Mouse (Mus musculus): ENCODE data around the gene Stxbp5. TPM values are rescaled to one million over a fixed set of nuclear protein-coding genes. Genes with fewer than 3 reads are reported as not detected.
A peak's percentile ranks its signal among the peaks of the same experiment; 100 is the strongest.

Stxbp5 gene
- polyA plus RNA-seq, 1 experiment = 9.0 TPM

- Histone ChIP-seq H3K4me1 (ENCODE audit: control insufficient read depth, insufficient read depth, insufficient read length) (no peaks in the 10 kb centered on the region), H3K36me3 (ENCODE audit: control insufficient read depth, insufficient read depth, low read length) (peaks cover 2% of the 10 kb centered on the region; the same call in 1 of the 2 replicates), H3K27ac (ENCODE audit: insufficient read depth, low read length) (no peak overlapping the region), H3K4me3 (ENCODE audit: extremely low read depth, insufficient read depth, insufficient read length) (no peak overlapping the region), H3K27me3 (ENCODE audit: control insufficient read depth, insufficient read depth, low read length) (no peaks in the 10 kb centered on the region)
- 94% methylated on average over 3 of the region's 3 CpGs for WGBS
- no peak for DNase-seq (ENCODE audit: low read depth in 1 of 2, low spot score in 2 of 2)
- no peak for TF ChIP-seq POLR2A (IDR thresholded peaks at IDR 0.05; ENCODE audit: low read depth, low read length)
- TF ChIP-seq CTCF (IDR thresholded peaks at IDR 0.05; ENCODE audit: extremely low read depth, insufficient read depth, insufficient read length, insufficient replicate concordance) = no peak
Observed at GRCm38 (mm10) chr10:9829744-9830143, 71.1 kb downstream of the Stxbp5 start.

- no peaks in the 10 kb centered on the region for H3K4me1 ChIP-seq (ENCODE audit: control insufficient read depth, insufficient read depth, insufficient read length)
- peaks cover 2% of the 10 kb centered on the region; the same call in 1 of the 2 replicates for H3K36me3 ChIP-seq (ENCODE audit: control insufficient read depth, insufficient read depth, low read length)
- WGBS = 90% methylated on average over 6 of the region's 6 CpGs
- no peak for DNase-seq (ENCODE audit: low read depth in 1 of 2, low spot score in 2 of 2)
- H3K4me3 ChIP-seq (ENCODE audit: extremely low read depth, insufficient read depth, insufficient read length) = no peak overlapping the region
- H3K27ac ChIP-seq (ENCODE audit: insufficient read depth, low read length) = no peak overlapping the region
- H3K27me3 ChIP-seq (ENCODE audit: control insufficient read depth, insufficient read depth, low read length) = no peaks in the 10 kb centered on the region
- TF ChIP-seq POLR2A (IDR thresholded peaks at IDR 0.05; ENCODE audit: low read depth, low read length) (no peak), CTCF (IDR thresholded peaks at IDR 0.05; ENCODE audit: extremely low read depth, insufficient read depth, insufficient read length, insufficient replicate concordance) (peak; percentile 14; the same call in 1 of the 2 replicates)
Observed at GRCm38 (mm10) chr10:9821299-9821698, 79.6 kb downstream of the Stxbp5 start.

GRCm38 (mm10) chr10:9818574-9818973 is 82.3 kb downstream of the Stxbp5 start:
- Histone ChIP-seq H3K27ac (ENCODE audit: insufficient read depth, low read length) (no peak overlapping the region), H3K4me3 (ENCODE audit: extremely low read depth, insufficient read depth, insufficient read length) (no peak overlapping the region), H3K4me1 (ENCODE audit: control insufficient read depth, insufficient read depth, insufficient read length) (no peaks in the 10 kb centered on the region), H3K36me3 (ENCODE audit: control insufficient read depth, insufficient read depth, low read length) (peaks cover 2% of the 10 kb centered on the region; the same call in 1 of the 2 replicates), H3K27me3 (ENCODE audit: control insufficient read depth, insufficient read depth, low read length) (no peaks in the 10 kb centered on the region)
- TF ChIP-seq CTCF (IDR thresholded peaks at IDR 0.05; ENCODE audit: extremely low read depth, insufficient read depth, insufficient read length, insufficient replicate concordance) (no peak), POLR2A (IDR thresholded peaks at IDR 0.05; ENCODE audit: low read depth, low read length) (no peak)
- WGBS = 94% methylated on average over 7 of the region's 7 CpGs
- DNase-seq (ENCODE audit: low read depth in 1 of 2, low spot score in 2 of 2) = no peak

GRCm38 (mm10) chr10:9813926-9814325 is 87.0 kb downstream of the Stxbp5 start:
- Histone ChIP-seq H3K4me1 (ENCODE audit: control insufficient read depth, insufficient read depth, insufficient read length) (no peaks in the 10 kb centered on the region), H3K27ac (ENCODE audit: insufficient read depth, low read length) (no peak overlapping the region), H3K4me3 (ENCODE audit: extremely low read depth, insufficient read depth, insufficient read length) (no peak overlapping the region), H3K27me3 (ENCODE audit: control insufficient read depth, insufficient read depth, low read length) (no peaks in the 10 kb centered on the region), H3K36me3 (ENCODE audit: control insufficient read depth, insufficient read depth, low read length) (peaks cover 3% of the 10 kb centered on the region)
- no peak for TF ChIP-seq CTCF (IDR thresholded peaks at IDR 0.05; ENCODE audit: extremely low read depth, insufficient read depth, insufficient read length, insufficient replicate concordance)
- TF ChIP-seq POLR2A (IDR thresholded peaks at IDR 0.05; ENCODE audit: low read depth, low read length) = no peak
- WGBS = 90% methylated on average over 4 of the region's 4 CpGs
- no peak for DNase-seq (ENCODE audit: low read depth in 1 of 2, low spot score in 2 of 2)

GRCm38 (mm10) chr10:9807596-9807995 is 93.3 kb downstream of the Stxbp5 start:
- Histone ChIP-seq H3K27ac (ENCODE audit: insufficient read depth, low read length) (no peak overlapping the region), H3K27me3 (ENCODE audit: control insufficient read depth, insufficient read depth, low read length) (no peaks in the 10 kb centered on the region), H3K36me3 (ENCODE audit: control insufficient read depth, insufficient read depth, low read length) (peaks cover 2% of the 10 kb centered on the region), H3K4me1 (ENCODE audit: control insufficient read depth, insufficient read depth, insufficient read length) (no peaks in the 10 kb centered on the region), H3K4me3 (ENCODE audit: extremely low read depth, insufficient read depth, insufficient read length) (no peak overlapping the region)
- DNase-seq (ENCODE audit: low read depth in 1 of 2, low spot score in 2 of 2) = no peak
- 92% methylated on average over 2 of the region's 2 CpGs for WGBS
- TF ChIP-seq CTCF (IDR thresholded peaks at IDR 0.05; ENCODE audit: extremely low read depth, insufficient read depth, insufficient read length, insufficient replicate concordance) (no peak), POLR2A (IDR thresholded peaks at IDR 0.05; ENCODE audit: low read depth, low read length) (no peak)

GRCm38 (mm10) chr10:9805341-9805740 is 95.5 kb downstream of the Stxbp5 start:
- no peak overlapping the region for H3K4me3 ChIP-seq (ENCODE audit: extremely low read depth, insufficient read depth, insufficient read length)
- no peaks in the 10 kb centered on the region for H3K27me3 ChIP-seq (ENCODE audit: control insufficient read depth, insufficient read depth, low read length)
- no peak for DNase-seq (ENCODE audit: low read depth in 1 of 2, low spot score in 2 of 2)
- no peak overlapping the region for H3K27ac ChIP-seq (ENCODE audit: insufficient read depth, low read length)
- H3K36me3 ChIP-seq (ENCODE audit: control insufficient read depth, insufficient read depth, low read length) = peaks cover 2% of the 10 kb centered on the region; the same call in 1 of the 2 replicates
- WGBS = 89% methylated on average over 3 of the region's 3 CpGs
- TF ChIP-seq CTCF (IDR thresholded peaks at IDR 0.05; ENCODE audit: extremely low read depth, insufficient read depth, insufficient read length, insufficient replicate concordance) (no peak), POLR2A (IDR thresholded peaks at IDR 0.05; ENCODE audit: low read depth, low read length) (no peak)
- no peaks in the 10 kb centered on the region for H3K4me1 ChIP-seq (ENCODE audit: control insufficient read depth, insufficient read depth, insufficient read length)

GRCm38 (mm10) chr10:9803126-9803525 is 97.8 kb downstream of the Stxbp5 start:
- no peaks in the 10 kb centered on the region for H3K27me3 ChIP-seq (ENCODE audit: control insufficient read depth, insufficient read depth, low read length)
- H3K27ac ChIP-seq (ENCODE audit: insufficient read depth, low read length) = no peak overlapping the region
- H3K36me3 ChIP-seq (ENCODE audit: control insufficient read depth, insufficient read depth, low read length) = peaks cover 2% of the 10 kb centered on the region
- no peaks in the 10 kb centered on the region for H3K4me1 ChIP-seq (ENCODE audit: control insufficient read depth, insufficient read depth, insufficient read length)
- no peak for DNase-seq (ENCODE audit: low read depth in 1 of 2, low spot score in 2 of 2)
- TF ChIP-seq CTCF (IDR thresholded peaks at IDR 0.05; ENCODE audit: extremely low read depth, insufficient read depth, insufficient read length, insufficient replicate concordance) = no peak
- no peak for TF ChIP-seq POLR2A (IDR thresholded peaks at IDR 0.05; ENCODE audit: low read depth, low read length)
- 87% methylated on average over 2 of the region's 2 CpGs for WGBS
- H3K4me3 ChIP-seq (ENCODE audit: extremely low read depth, insufficient read depth, insufficient read length) = no peak overlapping the region

Data from spleen, adult 2 months (tissue).